Mouse (Mus musculus) lung, adult 2 months (tissue): ENCODE results near the gene Akr1c14.
"Not testable (repeated sequence)": the region's sequence is repeated elsewhere in the genome, so short reads cannot be mapped to it uniquely, and the experiment has no call there.

Experiments
- CTCF ChIP-seq: fragments of 200-500 bp; IDR thresholded peaks from 2 replicates; pipeline ENCODE4 v1.5.1; 2011; ENCODE audit warnings: mild to moderate bottlenecking, low read length, control low read depth; ENCODE audit not compliant: insufficient read depth
- POLR2A ChIP-seq: fragments of 200-500 bp; IDR thresholded peaks from 2 replicates; pipeline ENCODE4 v1.6.1; 2011; ENCODE audit warnings: low read depth, mild to moderate bottlenecking, control low read depth, low read length, borderline replicate concordance; ENCODE audit errors: extremely low read depth

DNA sequence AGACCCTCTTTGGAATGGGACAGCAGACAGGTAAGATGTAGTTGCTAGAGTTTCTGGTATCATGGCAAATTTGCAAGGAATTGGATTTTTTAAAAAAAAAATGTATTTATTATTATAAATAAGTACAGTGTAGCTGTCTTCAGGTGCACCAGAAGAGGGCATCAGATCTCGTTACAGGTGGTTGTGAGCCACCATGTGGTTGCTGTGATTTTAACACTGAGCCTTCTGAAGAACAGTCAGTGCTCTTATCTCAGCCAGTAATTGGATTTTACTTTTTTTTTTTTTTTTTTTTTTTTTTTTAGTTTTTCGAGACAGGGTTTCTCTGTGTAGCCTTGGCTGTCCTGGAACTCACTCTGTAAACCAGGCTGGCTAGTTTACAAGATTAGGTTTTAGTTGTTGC lies 9.4 kb downstream of the Akr1c14 start:
- TF ChIP-seq POLR2A, CTCF: not testable (repeated sequence)
